Mouse (Mus musculus) heart, adult 2 months (tissue): ENCODE measurements around the gene Psmd5. TPM values are rescaled to one million over a fixed set of nuclear protein-coding genes. Genes with fewer than 3 reads are reported as not detected.

ENCODE experiments used
- DNase-seq, 2 experiments: peaks; one replicate each; pipeline ENCODE4 v3.0.0; 2021
- H3K27ac ChIP-seq: fragments of 200-600 bp; 2 replicates; pipeline ENCODE4 v1.8.1; 2022
- H3K27me3 ChIP-seq: fragments of 200-500 bp; 2 replicates; pipeline ENCODE4 v1.6.1; 2012; ENCODE audit warnings: mild to moderate bottlenecking, low read length, inconsistent platforms, mixed read lengths; ENCODE audit not compliant: control insufficient read depth, insufficient read depth
- H3K36me3 ChIP-seq: fragments of 200-500 bp; 2 replicates; pipeline ENCODE4 v1.6.1; 2012; ENCODE audit warnings: low read length, inconsistent platforms; ENCODE audit not compliant: control insufficient read depth, insufficient read depth
- H3K4me1 ChIP-seq: fragments of 200-500 bp; 2 replicates; pipeline ENCODE4 v1.6.1; 2011; ENCODE audit warnings: low read length; ENCODE audit not compliant: control insufficient read depth, insufficient read depth
- H3K4me3 ChIP-seq: fragments of 200-600 bp; 2 replicates; pipeline ENCODE4 v1.8.1; 2022
- H3K79me2 ChIP-seq: fragments of 200-500 bp; replicated peaks from 2 replicates; pipeline ENCODE4 v1.6.1; 2012; ENCODE audit warnings: mild to moderate bottlenecking, inconsistent platforms, low read length, moderate library complexity, mixed read lengths; ENCODE audit not compliant: control insufficient read depth, insufficient read depth
- H3K9ac ChIP-seq: fragments of 200-500 bp; 2 replicates; pipeline ENCODE4 v1.6.1; 2012; ENCODE audit warnings: low read depth, mild to moderate bottlenecking, control low read depth, inconsistent platforms, low read length, mixed read lengths
- CTCF ChIP-seq: fragments of 200-600 bp; IDR thresholded peaks from 2 replicates; pipeline ENCODE4 v1.8.1; 2022; ENCODE audit warnings: antibody characterized with exemption, mild to moderate bottlenecking, moderate library complexity
- EP300 ChIP-seq: fragments of 200-500 bp; IDR thresholded peaks from 2 replicates; pipeline ENCODE4 v1.6.1; 2011; ENCODE audit warnings: low read depth, low read length, control low read depth; ENCODE audit not compliant: insufficient read depth
- POLR2A ChIP-seq: fragments of 200-500 bp; IDR thresholded peaks from 2 replicates; pipeline ENCODE4 v1.6.1; 2011; ENCODE audit warnings: mild to moderate bottlenecking, low read depth, low read length, control low read depth; ENCODE audit not compliant: insufficient read depth
- WGBS: fragments of 180-500 bp; shearing (Covaris S2); methylation state at CpG from one replicate; pipeline ENCODE4 v1.1.7; 2018; 5-methylcytosine and 5-hydroxymethylcytosine counted together
- intact Hi-C: fragments of 180-260 bp; cut with DNase I; formaldehyde crosslinking; loops from one replicate; pipeline ENCODE4 v1.15.1; 2025
- polyA plus RNA-seq: library from polyadenylated mRNA; depleted of rRNA; stranded (reverse); fragments of >200 nt; gene quantifications from 2 replicates; pipeline ENCODE4 v1.2.3, GENCODE M21; 2012
- total RNA-seq, 2 experiments: library from RNA; stranded (reverse); gene quantifications; 2 replicates each; pipeline ENCODE4 v1.2.3; 2021

Gene Psmd5
- total and polyA plus RNA-seq, 3 experiments, result 8.1 to 12.9 (median 11.3) TPM

DNA sequence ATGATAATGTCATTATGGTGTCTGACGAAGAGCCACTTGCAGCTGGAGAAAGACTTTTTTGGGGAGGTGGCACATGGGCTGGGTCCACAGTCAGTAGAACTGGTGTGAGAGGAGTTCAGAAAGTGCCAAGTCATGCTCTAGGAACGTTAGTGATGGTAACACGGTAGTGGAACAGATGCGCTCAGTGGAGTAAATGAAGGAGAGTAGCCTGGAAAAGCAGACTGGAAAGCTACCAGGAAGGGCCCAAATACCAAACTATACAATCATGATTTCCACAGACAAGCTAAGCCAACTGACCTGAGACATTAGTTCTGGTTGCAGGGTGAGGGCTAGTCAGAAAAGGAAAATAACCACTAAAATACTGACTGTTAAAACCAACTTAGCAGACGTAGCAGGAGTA lies 5.1 kb downstream of the Psmd5 start:
- intact Hi-C loops, result loop anchor here (2.0 to 5.0 kb wide), 4 partner anchors 35 to 103 kb away; partner anchors contain the start of gene Fbxw2
- DNase-seq, result no peak
- Histone ChIP-seq H3K27ac (no peak overlapping the region), H3K79me2 (peaks cover 2% of the 10 kb centered on the region; the same call in 1 of the 2 replicates), H3K4me1 (peaks cover 5% of the 10 kb centered on the region), H3K36me3 (peaks cover 9% of the 10 kb centered on the region; the same call in 1 of the 2 replicates), H3K9ac (peak overlapping the region; percentile 51), H3K27me3 (0 out of 2 replicates have a peak, but pooled peaks cover 2% of the 10 kb centered on the region), H3K4me3 (peak overlapping the region; percentile 70)
- TF ChIP-seq EP300, result no peak
- no peak for TF ChIP-seq CTCF
- no peak for TF ChIP-seq POLR2A
- 31% methylated on average over 5 of the region's 5 CpGs for WGBS

DNA sequence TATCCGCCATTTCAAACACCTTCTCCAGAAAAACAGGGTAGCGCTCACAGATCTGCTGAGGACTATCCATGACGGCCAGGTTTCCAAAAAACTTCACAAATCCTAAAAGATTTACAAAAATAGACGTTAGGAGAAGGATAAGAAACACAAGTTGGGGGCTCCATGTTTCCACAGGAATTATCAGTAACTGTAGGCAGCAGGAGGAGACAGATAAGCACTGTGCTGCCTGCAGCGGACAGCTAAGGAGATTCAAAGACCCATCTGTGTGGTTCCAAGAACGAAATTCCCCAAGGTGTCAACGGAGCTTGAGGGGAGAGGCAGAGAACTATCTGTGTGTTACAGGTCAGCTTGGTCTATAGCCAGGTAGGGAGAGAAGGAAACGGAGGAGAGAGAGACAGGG lies 17.0 kb downstream of the Psmd5 start:
- Histone ChIP-seq H3K9ac (no peak overlapping the region), H3K36me3 (peaks cover 1% of the 10 kb centered on the region), H3K79me2 (no peaks in the 10 kb centered on the region), H3K4me1 (no peaks in the 10 kb centered on the region), H3K27me3 (no peaks in the 10 kb centered on the region), H3K4me3 (no peak overlapping the region), H3K27ac (no peak overlapping the region)
- no peak for TF ChIP-seq POLR2A
- no peak for TF ChIP-seq CTCF
- no peak for TF ChIP-seq EP300
- intact Hi-C loops, result no loop called here
- DNase-seq, result no peak
- 77% methylated on average over 8 of the region's 8 CpGs for WGBS

DNA sequence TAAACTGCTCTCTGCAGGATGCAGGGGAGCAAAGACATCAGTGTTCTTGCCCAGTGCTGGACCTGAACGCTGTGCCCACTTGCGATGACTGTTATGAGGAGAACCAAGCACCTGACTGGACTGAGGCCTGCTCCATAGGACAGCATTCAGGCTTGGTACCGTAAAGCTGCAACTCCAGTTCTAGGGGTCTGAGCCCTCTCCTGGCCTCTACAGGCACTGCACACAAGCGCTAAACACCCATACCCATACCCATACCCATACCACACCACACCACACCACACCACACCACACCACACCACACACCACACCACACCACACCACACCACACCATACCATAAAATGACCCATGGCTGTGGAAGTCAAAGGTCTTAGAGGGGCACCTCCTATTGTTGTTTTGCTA lies 19.5 kb downstream of the Psmd5 start:
- DNase-seq, result no peak
- no peaks in the 10 kb centered on the region for H3K27me3 ChIP-seq
- no peaks in the 10 kb centered on the region for H3K79me2 ChIP-seq
- peak; percentile 38 for TF ChIP-seq CTCF
- TF ChIP-seq EP300, result no peak
- no peak overlapping the region for H3K27ac ChIP-seq
- H3K4me3 ChIP-seq, result no peak overlapping the region
- intact Hi-C loops, result no loop called here
- H3K9ac ChIP-seq, result no peak overlapping the region
- 91% methylated on average over 4 of the region's 4 CpGs for WGBS
- peaks cover 1% of the 10 kb centered on the region for H3K36me3 ChIP-seq
- no peaks in the 10 kb centered on the region for H3K4me1 ChIP-seq

DNA sequence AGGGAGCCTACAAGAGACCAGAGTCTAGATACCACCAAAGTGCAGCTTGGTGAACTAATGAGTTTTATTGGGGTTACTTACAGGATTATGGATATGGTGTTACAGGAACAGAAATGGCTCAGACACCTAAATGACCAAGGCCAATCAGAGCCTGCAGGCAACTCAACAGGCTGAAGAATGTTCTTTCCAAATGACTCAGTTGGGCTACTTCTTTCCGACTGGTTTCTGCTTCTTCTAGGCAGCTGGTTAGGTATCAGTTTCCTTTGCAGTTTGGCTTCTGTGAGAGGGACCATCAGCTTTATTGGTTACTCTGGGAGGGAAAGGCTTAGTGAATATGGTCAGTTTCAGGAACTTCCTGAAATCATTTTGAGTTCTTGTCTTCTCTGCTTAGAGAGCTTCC lies 27.1 kb downstream of the Psmd5 start:
- DNase-seq, result no peak
- Histone ChIP-seq H3K79me2 (no peaks in the 10 kb centered on the region), H3K4me1 (no peaks in the 10 kb centered on the region), H3K27me3 (no peaks in the 10 kb centered on the region), H3K27ac (no peak overlapping the region), H3K4me3 (no peak overlapping the region), H3K9ac (no peak overlapping the region), H3K36me3 (no peaks in the 10 kb centered on the region)
- intact Hi-C loops, result no loop called here
- no peak for TF ChIP-seq POLR2A
- no peak for TF ChIP-seq CTCF
- no peak for TF ChIP-seq EP300
- 81% methylated on average over 1 of the region's 1 CpGs for whole genome bisulfite sequencing

DNA sequence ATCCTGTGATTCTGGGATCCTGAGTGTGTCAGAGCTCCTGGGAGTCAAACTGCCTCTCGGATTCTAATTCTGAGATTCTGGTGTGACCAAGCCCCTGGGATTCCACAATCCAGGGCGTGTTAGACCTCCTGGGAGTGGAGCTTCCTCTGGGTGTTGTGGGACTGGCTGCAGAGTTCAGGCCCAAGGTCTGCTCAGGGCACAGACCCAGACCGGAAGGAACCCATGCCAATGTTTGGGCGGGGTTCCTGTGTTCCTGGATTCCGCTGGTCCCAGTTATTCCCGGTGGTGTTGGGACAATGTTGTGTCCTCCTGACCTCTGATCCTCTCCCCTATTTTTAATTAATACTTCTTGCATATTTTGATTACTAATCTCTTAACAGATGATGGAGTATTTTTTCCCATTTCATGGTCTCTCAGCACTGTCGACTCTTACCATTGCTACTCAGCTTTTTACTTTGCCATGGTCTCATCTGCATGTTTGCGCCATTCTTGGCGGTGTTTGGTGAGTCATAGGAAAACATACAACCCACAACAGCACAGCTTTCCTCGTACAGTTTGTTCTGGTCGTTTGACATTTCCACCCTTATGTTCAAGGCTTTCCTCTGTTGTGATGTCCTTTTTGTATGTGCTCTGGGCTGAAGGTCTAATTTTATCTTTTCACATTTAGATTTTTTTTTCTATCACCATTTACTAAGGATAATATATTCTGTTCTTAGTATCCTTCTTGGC lies 31.4 kb downstream of the Psmd5 start:
- H3K4me3 ChIP-seq, result no peak overlapping the region
- peak overlapping the region; percentile 73 for H3K27ac ChIP-seq
- peak; percentile 83 to 85 for DNase-seq
- no peaks in the 10 kb centered on the region for H3K27me3 ChIP-seq
- peaks cover 1% of the 10 kb centered on the region for H3K4me1 ChIP-seq
- no peaks in the 10 kb centered on the region for H3K36me3 ChIP-seq
- intact Hi-C loops, result no loop called here
- H3K79me2 ChIP-seq, result no peaks in the 10 kb centered on the region
- TF ChIP-seq CTCF (no peak), POLR2A (peak; percentile 43; the same call in 1 of the 2 replicates), EP300 (peak; percentile 88)
- no peak overlapping the region for H3K9ac ChIP-seq
- 32% methylated on average over 11 of the region's 11 CpGs for WGBS

DNA sequence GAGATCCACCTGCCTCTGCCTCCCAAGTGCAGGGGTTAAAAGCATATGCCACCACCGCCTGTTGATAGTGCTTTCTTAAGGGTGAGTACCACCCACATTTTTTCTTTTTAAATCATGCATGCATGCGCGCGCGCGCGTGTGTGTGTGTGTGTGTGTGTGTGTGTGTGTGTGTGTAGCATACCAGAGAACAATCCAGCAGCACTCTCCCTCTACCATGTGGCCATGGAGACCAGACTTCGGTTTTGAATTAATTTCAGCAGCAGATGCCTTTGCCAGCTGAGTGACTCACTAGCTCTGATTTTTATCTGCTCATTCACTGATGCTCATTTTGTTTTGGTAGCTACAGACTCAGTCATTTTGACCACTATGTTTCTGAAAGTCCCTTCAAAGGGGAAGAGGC lies 33.1 kb downstream of the Psmd5 start:
- DNase-seq, result no peak
- intact Hi-C loops, result no loop called here
- no peaks in the 10 kb centered on the region for H3K36me3 ChIP-seq
- H3K4me1 ChIP-seq, result peaks cover 1% of the 10 kb centered on the region
- H3K27me3 ChIP-seq, result no peaks in the 10 kb centered on the region
- TF ChIP-seq EP300, result no peak
- TF ChIP-seq CTCF, result no peak
- no peak for TF ChIP-seq POLR2A
- whole genome bisulfite sequencing, result 87% methylated on average over 8 of the region's 8 CpGs
- H3K9ac ChIP-seq, result no peak overlapping the region
- H3K27ac ChIP-seq, result no peak overlapping the region
- H3K79me2 ChIP-seq, result no peaks in the 10 kb centered on the region
- H3K4me3 ChIP-seq, result no peak overlapping the region
